Mouse (Mus musculus): ENCODE data around the gene Msi2.

GRCm38 (mm10) chr11:88543771-88544170, 174.5 kb downstream of the Msi2 start:
- TF ChIP-seq CTCF (IDR thresholded peaks at IDR 0.05; ENCODE audit: insufficient read depth, low read depth, low read length) (no peak), POLR2A (IDR thresholded peaks at IDR 0.05; ENCODE audit: insufficient read depth, low read depth, low read length) (no peak)

Measured in olfactory bulb, adult 2 months (tissue).